Mouse (Mus musculus) c-Kit-positive CD71-negative TER-119-negative erythroid progenitor cells, embryonic 14.5 days (primary cell): ENCODE results near the gene D3Ertd254e.
A peak's percentile ranks its signal among the peaks of the same experiment; 100 is the strongest.
"Not testable (repeated sequence)": the region's sequence is repeated elsewhere in the genome, so short reads cannot be mapped to it uniquely, and the experiment has no call there.

Source experiments
- DNase-seq: peaks from one replicate; pipeline ENCODE4 v3.0.0-alpha.2; 2013; ENCODE audit warnings: low read depth

The D3Ertd254e gene

GRCm38 (mm10) chr3:36150934-36151686 is at the start of gene D3Ertd254e:
TSS of gene D3Ertd254e (plus strand) at chr3:36151017.
- DNase-seq: peak; percentile 75

- DNase-seq: no peak
Measured at GRCm38 (mm10) chr3:36116076-36116475, 34.7 kb upstream of the D3Ertd254e start.

GRCm38 (mm10) chr3:36119684-36120548 is 30.9 kb upstream of the D3Ertd254e start:
- no peak for DNase-seq

DNA sequence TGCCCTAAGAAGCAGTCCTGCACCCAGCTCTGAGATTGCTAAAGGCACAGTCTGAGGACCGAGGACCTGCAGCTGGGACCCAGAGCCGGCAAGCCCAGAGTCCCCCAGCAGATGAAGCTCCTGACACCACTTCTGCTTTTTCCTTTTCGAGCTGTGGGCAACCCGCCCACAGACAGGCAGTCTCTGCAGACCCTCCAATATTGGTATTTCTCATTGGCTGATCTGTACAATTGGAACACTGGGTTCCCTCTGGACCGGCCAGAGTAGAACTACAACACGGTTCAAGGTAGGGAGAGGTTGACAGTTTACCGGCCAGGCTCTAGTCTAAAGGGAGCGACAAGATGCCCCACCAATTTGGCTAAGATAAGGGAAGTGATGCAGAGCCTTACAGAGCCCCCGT is 24.6 kb upstream of the D3Ertd254e start:
- DNase-seq: not testable (repeated sequence)

DNA sequence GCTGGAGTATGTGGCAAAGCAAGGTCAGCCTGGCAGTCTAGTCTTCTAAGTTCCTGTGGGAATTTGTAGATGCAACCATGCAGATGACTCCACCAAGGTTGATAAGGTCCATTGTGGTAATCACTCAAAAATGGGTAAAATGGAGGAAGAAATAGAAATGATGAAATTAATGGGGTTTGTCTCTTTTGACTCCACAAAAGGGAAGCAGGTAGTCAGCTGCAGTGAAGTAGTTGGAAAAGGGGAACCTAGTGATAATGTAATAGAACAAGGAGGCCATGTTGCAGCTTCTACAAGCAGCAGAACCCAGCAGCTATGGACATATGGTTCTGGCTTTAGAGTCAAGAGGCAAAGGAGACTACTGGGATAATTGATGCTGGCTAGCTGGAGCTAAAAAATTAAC is 14.7 kb upstream of the D3Ertd254e start:
- DNase-seq: no peak

- DNase-seq: peak; percentile 37
Measured at GRCm38 (mm10) chr3:36137560-36137959, 13.3 kb upstream of the D3Ertd254e start.

DNA sequence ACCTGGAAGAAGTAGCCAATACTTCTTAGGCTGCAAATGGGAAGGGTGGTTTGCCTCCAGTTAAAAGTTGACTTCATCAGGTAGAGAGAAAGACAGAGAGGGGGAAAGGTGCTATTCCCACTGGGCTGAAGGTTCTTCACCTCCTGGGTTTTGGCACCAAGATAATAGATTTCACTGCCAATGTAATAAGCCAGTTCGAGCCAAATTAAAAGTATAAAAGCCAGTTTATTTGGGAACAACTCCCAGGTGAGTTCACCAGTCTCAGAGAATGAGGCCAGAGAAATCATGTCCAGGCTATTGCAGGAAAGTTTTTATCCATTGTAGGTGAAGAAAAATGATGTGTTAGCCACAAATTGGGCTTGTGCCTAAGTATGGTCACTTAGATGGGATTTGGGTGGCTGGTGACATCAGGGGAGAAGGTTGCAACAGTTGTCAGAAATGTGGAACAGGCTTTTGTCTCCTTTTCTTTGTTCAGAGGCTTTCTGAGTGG is 12.6 kb upstream of the D3Ertd254e start:
- DNase-seq: no peak

DNA sequence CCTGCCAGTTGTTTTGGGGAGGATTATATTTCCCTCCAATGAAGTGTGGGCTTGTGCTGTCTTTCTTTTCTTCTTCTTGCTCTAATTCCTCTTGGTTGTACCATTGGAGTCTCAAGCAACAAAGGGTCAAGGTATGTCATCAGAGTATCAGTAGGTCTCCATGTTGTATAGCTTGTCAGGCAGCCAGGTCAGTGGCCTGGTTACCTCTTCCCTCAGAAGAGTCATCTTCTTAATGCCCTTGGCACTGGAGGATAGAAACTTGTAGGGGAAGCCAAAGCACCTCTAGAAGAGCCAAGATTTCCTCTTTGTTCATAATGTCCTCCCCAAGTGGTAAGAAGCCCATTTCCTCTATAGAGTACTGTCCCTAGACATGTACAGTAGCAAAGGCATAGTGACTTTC is 11.8 kb upstream of the D3Ertd254e start:
- no peak for DNase-seq

DNA sequence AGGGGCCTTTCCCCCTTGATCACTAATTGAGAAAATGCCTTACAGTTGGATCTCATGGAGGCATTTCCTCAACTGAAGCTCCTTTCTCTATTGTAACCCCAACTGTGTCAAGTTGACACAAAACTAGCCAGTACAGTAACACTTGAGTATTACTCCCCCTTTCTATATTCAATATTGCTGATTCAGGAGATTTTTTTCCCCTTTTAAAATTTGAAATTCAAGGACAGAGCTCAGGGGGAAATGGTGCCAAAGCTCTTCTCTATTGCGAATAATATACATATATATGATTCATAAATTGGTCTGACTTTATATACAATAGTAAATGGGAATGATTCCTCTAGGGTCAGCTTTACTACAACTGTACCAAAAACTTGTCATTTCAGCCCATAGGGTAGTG is 282 bp upstream of the D3Ertd254e start:
- no peak for DNase-seq

DNA sequence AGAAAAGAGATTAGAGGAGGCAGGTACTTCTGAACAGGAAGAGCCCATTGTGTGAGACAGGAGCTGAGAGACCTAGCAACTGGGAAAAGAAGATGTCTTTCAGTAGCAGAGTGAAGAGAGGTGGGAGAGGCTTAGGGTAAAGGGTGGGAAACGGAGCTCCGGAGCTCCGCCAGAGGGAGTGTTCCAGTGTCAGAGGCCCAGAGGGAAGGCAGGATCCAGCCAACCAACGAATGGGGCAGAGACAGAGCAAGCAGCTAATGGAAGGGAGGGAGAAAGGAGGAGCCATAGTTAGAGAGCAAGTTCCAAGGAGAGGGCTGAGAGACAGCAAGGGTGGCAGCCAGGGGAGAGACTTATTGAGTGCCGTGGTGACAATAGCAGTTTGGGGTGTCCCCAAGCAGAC is 4.5 kb downstream of the D3Ertd254e start:
- DNase-seq: no peak

GRCm38 (mm10) chr3:36170670-36171210 is 19.9 kb downstream of the D3Ertd254e start:
- no peak for DNase-seq

DNA sequence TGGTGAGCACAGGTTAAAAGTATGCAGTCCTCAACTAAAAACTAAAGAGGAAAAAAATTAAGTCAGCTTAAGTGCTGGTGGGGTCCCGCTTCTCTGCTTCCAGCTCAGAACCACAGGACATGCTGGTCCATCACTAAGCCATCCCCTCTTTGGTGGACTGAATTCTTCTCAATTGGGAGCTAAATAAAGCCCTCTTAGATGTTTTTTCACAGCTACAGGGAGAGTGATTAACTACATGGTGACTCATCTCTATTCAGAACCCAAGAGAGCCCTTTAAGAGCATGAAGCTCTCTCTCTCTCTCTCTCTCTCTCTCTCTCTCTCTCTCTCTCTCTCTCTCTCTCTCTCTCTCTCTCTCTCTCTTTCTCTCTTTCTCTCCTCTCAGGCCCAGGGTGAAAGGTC is 20.5 kb downstream of the D3Ertd254e start:
- no peak for DNase-seq

GRCm38 (mm10) chr3:36173761-36174160 is 22.9 kb downstream of the D3Ertd254e start:
- DNase-seq: no peak

GRCm38 (mm10) chr3:36181519-36181918 is 30.7 kb downstream of the D3Ertd254e start:
- peak; percentile 37 for DNase-seq

DNA sequence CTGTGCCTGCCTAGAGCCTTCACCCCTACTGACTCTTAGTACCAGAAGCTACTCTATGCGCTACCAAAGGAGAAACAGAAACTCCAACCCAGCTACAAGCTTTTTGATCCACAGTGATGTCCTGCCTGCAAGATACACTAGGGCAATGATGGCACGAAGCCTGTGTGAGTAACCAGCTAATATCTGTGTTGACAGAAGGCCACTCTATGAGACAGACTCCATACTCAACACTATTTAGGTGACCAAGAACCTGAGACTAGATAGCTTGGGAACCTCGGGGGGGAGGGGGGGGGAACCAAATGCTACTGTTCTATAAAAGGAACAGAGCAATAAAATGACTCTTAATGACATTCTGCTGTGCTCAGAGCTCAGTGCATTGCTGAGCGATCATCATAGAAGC is 35.7 kb downstream of the D3Ertd254e start:
- DNase-seq: no peak

- no peak for DNase-seq
Measured at GRCm38 (mm10) chr3:36189243-36189642, 38.4 kb downstream of the D3Ertd254e start.

- DNase-seq: no peak
Measured at GRCm38 (mm10) chr3:36201098-36201497, 50.3 kb downstream of the D3Ertd254e start.

DNA sequence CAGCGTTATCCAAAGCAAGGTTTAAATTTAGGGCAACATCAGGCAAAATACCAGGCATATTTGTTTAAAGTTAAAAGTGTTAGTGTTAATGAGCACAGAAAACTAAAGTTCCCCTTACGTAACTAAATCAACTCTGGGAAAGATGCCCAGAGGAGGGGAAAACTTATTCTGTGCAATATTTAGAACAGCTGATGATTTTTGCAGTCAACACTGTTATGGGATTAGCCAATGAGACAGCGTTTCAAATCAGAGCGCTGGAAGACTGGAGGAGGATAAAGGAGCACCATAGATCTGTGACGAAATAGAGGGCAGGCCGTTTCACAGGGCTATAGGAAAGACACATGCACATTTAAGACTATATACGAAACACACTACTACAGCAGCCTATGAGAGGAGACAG is 52.1 kb downstream of the D3Ertd254e start:
- no peak for DNase-seq

GRCm38 (mm10) chr3:36207520-36208264 is 56.9 kb downstream of the D3Ertd254e start:
- no peak for DNase-seq

- peak; percentile 25 for DNase-seq
Measured at GRCm38 (mm10) chr3:36209776-36210555, 59.1 kb downstream of the D3Ertd254e start.

DNA sequence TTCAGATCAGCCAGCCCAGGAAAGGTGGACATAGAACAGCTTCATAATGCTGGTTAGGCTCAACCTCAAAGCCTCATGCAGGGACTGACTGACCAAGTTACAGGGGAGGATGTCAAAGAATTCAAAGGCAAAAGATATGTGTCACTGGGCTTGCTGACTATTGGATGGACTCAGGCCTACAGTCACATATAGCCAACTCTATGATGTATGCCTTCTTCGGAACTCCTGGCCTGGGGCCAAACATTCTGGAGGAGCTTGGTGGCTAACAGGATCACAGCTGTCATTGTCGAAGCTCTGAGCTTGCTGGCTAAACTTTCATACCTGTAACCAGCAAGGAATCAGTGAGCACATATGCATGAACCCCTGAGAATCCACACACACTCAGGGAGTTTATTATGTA is 60.1 kb downstream of the D3Ertd254e start:
- DNase-seq: no peak
